Mouse (Mus musculus) small intestine, adult 2 months (tissue): ENCODE data around the gene Rasl12. TPM values are rescaled to one million over a fixed set of nuclear protein-coding genes. Genes with fewer than 3 reads are reported as not detected.

ENCODE experiments used
- H3K27ac ChIP-seq: fragments of 200-500 bp; 2 replicates; pipeline ENCODE4 v1.5.1; 2012; ENCODE audit warnings: low read depth, low read length, control low read depth, inconsistent platforms; ENCODE audit not compliant: insufficient read depth
- H3K27me3 ChIP-seq: fragments of 200-500 bp; 2 replicates; pipeline ENCODE4 v1.6.1; 2012; ENCODE audit warnings: mild to moderate bottlenecking, moderate library complexity, low read length, inconsistent platforms; ENCODE audit not compliant: control insufficient read depth, insufficient read depth
- H3K36me3 ChIP-seq: fragments of 200-500 bp; 2 replicates; pipeline ENCODE4 v1.6.1; 2012; ENCODE audit warnings: mild to moderate bottlenecking, low read length, control low read depth, inconsistent platforms; ENCODE audit not compliant: control insufficient read depth, insufficient read depth
- H3K4me1 ChIP-seq: fragments of 200-500 bp; 2 replicates; pipeline ENCODE4 v1.6.1; 2012; ENCODE audit warnings: low read length, inconsistent platforms, mixed read lengths; ENCODE audit not compliant: control insufficient read depth, insufficient read depth, insufficient read length
- H3K4me3 ChIP-seq: fragments of 200-500 bp; 2 replicates; pipeline ENCODE4 v1.5.1; 2012; ENCODE audit warnings: low read depth, mild to moderate bottlenecking, control low read depth, inconsistent platforms, low read length, moderate library complexity
- CTCF ChIP-seq: fragments of 200-500 bp; IDR thresholded peaks from 2 replicates; pipeline ENCODE4 v1.5.1; 2012; ENCODE audit warnings: low read depth, mild to moderate bottlenecking, control low read depth, inconsistent platforms, low read length, moderate library complexity, mixed read lengths; ENCODE audit not compliant: insufficient replicate concordance, insufficient read length; ENCODE audit errors: extremely low read depth
- POLR2A ChIP-seq: fragments of 200-500 bp; IDR thresholded peaks from 2 replicates; pipeline ENCODE4 v1.6.1; 2012; ENCODE audit warnings: low read depth, mild to moderate bottlenecking, control low read depth, inconsistent platforms, low read length, moderate library complexity
- WGBS: fragments of 180-500 bp; shearing (Covaris S2); methylation state at CpG from one replicate; pipeline ENCODE4 v1.1.7; 2018; 5-methylcytosine and 5-hydroxymethylcytosine counted together
- polyA plus RNA-seq: library from polyadenylated mRNA; depleted of rRNA; stranded (reverse); fragments of >200 nt; gene quantifications from 2 replicates; pipeline ENCODE4 v1.2.3, GENCODE M21; 2012; rRNA removed

Gene Rasl12
- 1.4 and 2.3 TPM in 2 replicates for polyA plus RNA-seq

GRCm38 (mm10) chr9:65398279-65398678, at the start of gene Rasl12:
Gene Rasl12, plus strand, starts transcription at chr9:65398506.
- H3K4me3 ChIP-seq, result peak within 1 kb of the TSS; percentile 62
- H3K27ac ChIP-seq, result no peak within 1 kb of the TSS
- peaks cover 7% of the 10 kb centered on the region; the same call in 1 of the 2 replicates for H3K4me1 ChIP-seq
- H3K27me3 ChIP-seq, result no peaks in the 10 kb centered on the region
- 5% methylated on average over 24 of the region's 24 CpGs for WGBS
- H3K36me3 ChIP-seq, result no peaks in the 10 kb centered on the region
- TF ChIP-seq CTCF (no peak), POLR2A (no peak)

- WGBS, result 91% methylated on average over 5 of the region's 5 CpGs
- no peaks in the 10 kb centered on the region for H3K27me3 ChIP-seq
- H3K4me1 ChIP-seq, result 0 out of 2 replicates have a peak, but pooled peaks cover 3% of the 10 kb centered on the region
- TF ChIP-seq POLR2A (no peak), CTCF (no peak)
- no peak overlapping the region for H3K27ac ChIP-seq
- H3K36me3 ChIP-seq, result peaks cover 25% of the 10 kb centered on the region
- no peak overlapping the region for H3K4me3 ChIP-seq
These were observed 45.1 kb upstream of the Rasl12 start for GRCm38 (mm10) chr9:65353251-65353650.

GRCm38 (mm10) chr9:65356561-65356960, 41.7 kb upstream of the Rasl12 start:
- H3K27ac ChIP-seq, result no peak overlapping the region
- no peaks in the 10 kb centered on the region for H3K27me3 ChIP-seq
- no peak overlapping the region for H3K4me3 ChIP-seq
- peaks cover 42% of the 10 kb centered on the region for H3K36me3 ChIP-seq
- WGBS, result 85% methylated on average over 7 of the region's 7 CpGs
- TF ChIP-seq CTCF (no peak), POLR2A (no peak)
- H3K4me1 ChIP-seq, result no peaks in the 10 kb centered on the region

- TF ChIP-seq CTCF (no peak), POLR2A (no peak)
- H3K36me3 ChIP-seq, result peaks cover 42% of the 10 kb centered on the region
- WGBS, result 85% methylated on average over 2 of the region's 2 CpGs
These were observed 41.3 kb upstream of the Rasl12 start for GRCm38 (mm10) chr9:65356971-65357370.

GRCm38 (mm10) chr9:65358956-65359480, 39.3 kb upstream of the Rasl12 start:
- peaks cover 41% of the 10 kb centered on the region for H3K36me3 ChIP-seq
- no peaks in the 10 kb centered on the region for H3K27me3 ChIP-seq
- WGBS, result 51% methylated on average over 1 of the region's 1 CpGs
- TF ChIP-seq CTCF (no peak), POLR2A (no peak)
- no peak overlapping the region for H3K27ac ChIP-seq
- H3K4me3 ChIP-seq, result no peak overlapping the region
- H3K4me1 ChIP-seq, result no peaks in the 10 kb centered on the region

More at GRCm38 (mm10) chr9:65356971-65357370, 41.3 kb upstream of the Rasl12 start:
- Histone ChIP-seq H3K27me3 (no peaks in the 10 kb centered on the region), H3K4me3 (no peak overlapping the region), H3K4me1 (no peaks in the 10 kb centered on the region), H3K27ac (no peak overlapping the region)

GRCm38 (mm10) chr9:65360641-65361448, 37.5 kb upstream of the Rasl12 start, which contains the start of gene Ubap1l:
Gene Ubap1l, plus strand, starts transcription at chr9:65361041.
- Histone ChIP-seq H3K4me3 (no peak within 1 kb of the TSS), H3K27me3 (no peaks in the 10 kb centered on the region), H3K4me1 (no peaks in the 10 kb centered on the region), H3K36me3 (peaks cover 30% of the 10 kb centered on the region), H3K27ac (no peak within 1 kb of the TSS)
- WGBS, result 52% methylated on average over 16 of the region's 16 CpGs
- TF ChIP-seq CTCF (no peak), POLR2A (no peak)

- WGBS, result 83% methylated on average over 9 of the region's 9 CpGs
- no peaks in the 10 kb centered on the region for H3K4me1 ChIP-seq
- H3K36me3 ChIP-seq, result peaks cover 14% of the 10 kb centered on the region
These were observed 34.6 kb upstream of the Rasl12 start for GRCm38 (mm10) chr9:65363684-65364083.

More at GRCm38 (mm10) chr9:65363684-65364083, 34.6 kb upstream of the Rasl12 start:
- TF ChIP-seq CTCF, result no peak
- TF ChIP-seq POLR2A, result no peak
- no peak overlapping the region for H3K27ac ChIP-seq
- no peak overlapping the region for H3K4me3 ChIP-seq
- H3K27me3 ChIP-seq, result no peaks in the 10 kb centered on the region
